Mouse (Mus musculus) ovary, postnatal 36 days (tissue): ENCODE measurements around the gene Atp10a.
"Not testable (repeated sequence)": the region's sequence is repeated elsewhere in the genome, so short reads cannot be mapped to it uniquely, and the experiment has no call there.

ENCODE experiments used
- DNase-seq: peaks from one replicate; pipeline ENCODE4 v3.0.0; 2022; ENCODE audit warnings: low spot score, mixed read lengths

Atp10a gene

GRCm38 (mm10) chr7:58787585-58787984, 131.6 kb downstream of the Atp10a start:
- DNase-seq = no peak

GRCm38 (mm10) chr7:58788424-58789261, 132.7 kb downstream of the Atp10a start:
- DNase-seq = peak; percentile 38

GRCm38 (mm10) chr7:58797281-58797680, 141.3 kb downstream of the Atp10a start:
- no peak for DNase-seq

GRCm38 (mm10) chr7:58800916-58801315, 144.9 kb downstream of the Atp10a start:
- no peak for DNase-seq

- DNase-seq = no peak
Observed at GRCm38 (mm10) chr7:58801791-58802190, 145.8 kb downstream of the Atp10a start.

GRCm38 (mm10) chr7:58822147-58822681, 166.2 kb downstream of the Atp10a start:
- no peak for DNase-seq

- no peak for DNase-seq
Observed at GRCm38 (mm10) chr7:58824686-58825085, 168.7 kb downstream of the Atp10a start.

GRCm38 (mm10) chr7:58829111-58829510, 173.1 kb downstream of the Atp10a start:
- DNase-seq = no peak

GRCm38 (mm10) chr7:58836855-58837606, 181.1 kb downstream of the Atp10a start:
- DNase-seq = not testable (repeated sequence)

GRCm38 (mm10) chr7:58840367-58840766, 184.4 kb downstream of the Atp10a start:
- no peak for DNase-seq

- DNase-seq = no peak
Observed at GRCm38 (mm10) chr7:58841066-58841465, 185.1 kb downstream of the Atp10a start.

- DNase-seq = no peak
Observed at GRCm38 (mm10) chr7:58842818-58843217, 186.9 kb downstream of the Atp10a start.

- peak; percentile 54 for DNase-seq
Observed at GRCm38 (mm10) chr7:58843767-58844445, 187.9 kb downstream of the Atp10a start.

- no peak for DNase-seq
Observed at GRCm38 (mm10) chr7:58844449-58844848, 188.5 kb downstream of the Atp10a start.

- DNase-seq = no peak
Observed at GRCm38 (mm10) chr7:58858921-58859320, 203.0 kb downstream of the Atp10a start.

- DNase-seq = no peak
Observed at GRCm38 (mm10) chr7:58863174-58863573, 207.2 kb downstream of the Atp10a start.

- DNase-seq = no peak
Observed at GRCm38 (mm10) chr7:58866865-58867614, 211.1 kb downstream of the Atp10a start.

- DNase-seq = no peak
Observed at GRCm38 (mm10) chr7:58870661-58871060, 214.7 kb downstream of the Atp10a start.

- no peak for DNase-seq
Observed at GRCm38 (mm10) chr7:58873676-58874075, 217.7 kb downstream of the Atp10a start.
